In the genomic region with DNA sequence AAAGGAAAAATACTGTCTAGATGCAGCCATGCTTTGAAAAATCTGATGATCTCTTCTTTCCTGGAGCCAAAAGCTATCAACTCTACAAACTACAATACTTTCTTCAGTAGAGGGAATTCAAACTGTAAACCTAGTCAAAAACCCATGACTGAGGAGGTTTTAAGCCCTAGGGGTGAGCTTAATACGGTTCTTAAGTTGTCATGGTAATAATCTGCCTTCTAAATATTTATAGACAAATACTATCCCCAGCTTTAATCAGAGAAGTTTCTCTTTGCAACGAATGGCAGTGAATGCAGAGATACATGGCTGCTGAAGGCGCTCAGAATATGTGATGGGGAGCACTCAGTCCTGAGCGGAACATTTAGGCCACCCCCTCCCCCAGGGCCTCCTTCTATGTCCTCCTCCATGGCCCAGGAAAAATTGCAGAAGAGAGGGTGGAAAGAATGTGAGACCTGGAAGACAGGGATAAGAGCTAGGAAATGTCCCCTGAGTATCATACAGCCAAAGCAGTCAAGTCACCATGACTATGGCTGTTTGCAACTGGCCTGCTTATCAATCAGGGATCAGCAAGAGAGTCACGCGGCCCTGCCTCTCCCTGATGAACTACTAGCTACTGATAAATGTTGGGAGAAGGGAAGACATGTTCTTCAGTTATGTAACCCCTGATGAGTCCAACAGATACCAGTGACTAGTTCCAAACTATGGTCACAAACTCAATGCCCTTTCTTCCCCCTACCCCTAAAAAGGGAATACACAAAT, we compare ENCODE assay signal across 10 mouse cellular contexts.
"Had no signal": no experiment of that assay in that cellular context is flagged by ENCODE, and none has a peak within 500 bp of the region (broad histone marks: within the 10 kb centered on the region; RNA-seq: fewer than 3 reads in every experiment).

No protein-coding gene starts in this region.

- ATAC-seq: intestine, postnatal 0 days had no signal

- H3K9me3 ChIP-seq: limb, embryonic 15.5 days; liver, embryonic 15.5 days; neural tube, embryonic 15.5 days had no signal

- H3K4me2 ChIP-seq: limb, embryonic 15.5 days; liver, embryonic 15.5 days; neural tube, embryonic 15.5 days had no signal

- H3K9ac ChIP-seq: limb, embryonic 15.5 days; liver, embryonic 15.5 days; neural tube, embryonic 15.5 days had no signal

- H3K27ac ChIP-seq: limb, embryonic 15.5 days; liver, embryonic 15.5 days; neural tube, embryonic 15.5 days had no signal

- H3K4me1 ChIP-seq: limb, embryonic 15.5 days; liver, embryonic 15.5 days; neural tube, embryonic 15.5 days had no signal

- H3K36me3 ChIP-seq: liver, embryonic 15.5 days; neural tube, embryonic 15.5 days had no signal

- H3K4me3 ChIP-seq: limb, embryonic 15.5 days; liver, embryonic 15.5 days; myocyte; neural tube, embryonic 15.5 days had no signal

- H3K27me3 ChIP-seq: limb, embryonic 15.5 days; liver, embryonic 15.5 days; neural tube, embryonic 15.5 days had no signal

- DNase-seq: kidney, adult 8-10 months; kidney, postnatal 25 days; layer of hippocampus, postnatal 36 days; right cerebral cortex, adult 18-20 months; thymus, postnatal 36 days had no signal
